Mouse (Mus musculus) CH12.LX (cell line): Measurements from ENCODE around the gene St8sia6.

Experiments
- CHD1 ChIP-seq: IDR thresholded peaks from 2 replicates; pipeline ENCODE4 v1.6.1; 2012; ENCODE audit warnings: low read depth, low read length, improper control_type of control experiment, inconsistent platforms
- CTCF ChIP-seq, 2 experiments: IDR thresholded peaks in 1 of 2; conservative IDR thresholded peaks in 1 of 2; 2 replicates each; pipeline ENCODE4 v1.5.1; 2011 to 2012; ENCODE audit warnings: low read depth in 2 of 2, low read length in 2 of 2, improper control_type of control experiment in 1 of 2, inconsistent platforms in 1 of 2, mild to moderate bottlenecking in 1 of 2, moderate library complexity in 1 of 2
- E2F4 ChIP-seq: IDR thresholded peaks from 2 replicates; pipeline ENCODE4 v1.6.1; 2011; ENCODE audit warnings: low read depth, low read length, improper control_type of control experiment; ENCODE audit not compliant: insufficient replicate concordance
- MAX ChIP-seq: IDR thresholded peaks from 2 replicates; pipeline ENCODE4 v1.6.1; 2011; ENCODE audit warnings: low read length, improper control_type of control experiment
- POLR2A ChIP-seq: IDR thresholded peaks from 2 replicates; pipeline ENCODE4 v1.6.1; 2011; ENCODE audit warnings: low read depth, mild to moderate bottlenecking, improper control_type of control experiment, low read length
- ZKSCAN1 ChIP-seq: IDR thresholded peaks from 2 replicates; pipeline ENCODE4 v1.6.1; 2012; ENCODE audit warnings: low read depth, inconsistent platforms, low read length, improper control_type of control experiment, borderline replicate concordance
- ZNF384 ChIP-seq: IDR thresholded peaks from 2 replicates; pipeline ENCODE4 v1.6.1; 2012; ENCODE audit warnings: low read depth, low read length, improper control_type of control experiment, inconsistent platforms

GRCm38 (mm10) chr2:13786577-13787168, 7.2 kb downstream of the St8sia6 start:
- TF ChIP-seq CTCF (conservative IDR thresholded peaks at IDR 0.05 in 1 of 2, IDR thresholded peaks at IDR 0.05 in 1 of 2; ENCODE audit: low read depth in 2 of 2, low read length in 2 of 2), result no peak
- no peak for TF ChIP-seq MAX
- TF ChIP-seq E2F4, result no peak
- TF ChIP-seq POLR2A, result no peak
- peak; percentile 92 for TF ChIP-seq CHD1
- TF ChIP-seq ZNF384, result no peak
- no peak for TF ChIP-seq ZKSCAN1
